Comparison of ENCODE assay signal across 22 mouse cellular contexts in the genomic region with DNA sequence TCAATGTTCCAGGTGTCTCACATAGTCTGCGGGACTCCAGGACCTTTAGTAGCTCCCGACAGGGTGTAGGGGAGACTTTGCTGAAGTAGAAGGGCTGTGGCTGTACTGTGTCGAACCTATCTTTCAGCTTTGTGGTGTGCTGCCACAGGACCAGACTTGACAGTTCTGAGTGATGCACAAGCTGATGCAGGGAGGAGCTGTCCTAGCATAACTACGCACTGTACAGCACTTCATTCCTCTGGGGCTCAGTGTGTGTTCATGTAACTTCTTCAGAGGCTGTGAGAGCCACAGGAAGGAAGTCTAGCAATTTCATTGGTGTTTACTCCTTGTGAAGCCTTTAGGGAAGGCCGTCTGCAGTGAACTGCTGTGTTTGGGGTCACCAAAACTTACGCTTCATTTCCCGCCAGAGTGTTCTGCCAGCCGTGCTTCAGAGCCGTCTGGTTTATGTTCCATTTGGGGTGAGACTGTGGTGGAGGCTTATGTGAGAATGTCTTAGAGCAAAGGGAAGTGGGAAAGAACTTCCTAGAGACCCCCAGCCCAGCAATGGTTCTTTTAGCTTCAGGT. TPM values are rescaled to one million over a fixed set of nuclear protein-coding genes. Genes with fewer than 3 reads are reported as not detected.
DNase-seq lines count a peak whose midpoint lies in the region; ATAC-seq lines count a peak whose summit lies in the region.
"Had no signal": no experiment of that assay in that cellular context is flagged by ENCODE, and none has a peak within 500 bp of the region (broad histone marks: within the 10 kb centered on the region; RNA-seq: fewer than 3 reads in every experiment).

No protein-coding gene starts in this region.

- no peaks in the 10 kb centered on the region for H3K9me3 ChIP-seq in kidney, embryonic 14.5 days (ENCODE audit: control insufficient read depth, low read length)
- H3K9me3 ChIP-seq: forebrain, embryonic 15.5 days; heart, embryonic 10.5 days; hindbrain, embryonic 15.5 days; midbrain, embryonic 15.5 days; stomach, embryonic 15.5 days had no signal

- peak; percentile 25; the same call in 1 of the 2 replicates for ATAC-seq in kidney, embryonic 14.5 days (ENCODE audit: low FRiP score, low TSS enrichment)
- ATAC-seq: forebrain, embryonic 15.5 days; midbrain, embryonic 15.5 days had no signal

- no peaks in the 10 kb centered on the region for H3K27me3 ChIP-seq in kidney, embryonic 14.5 days (ENCODE audit: control insufficient read depth, insufficient read depth, low read length)
- H3K27me3 ChIP-seq: forebrain, embryonic 15.5 days; hindbrain, embryonic 15.5 days; midbrain, embryonic 15.5 days; stomach, embryonic 15.5 days had no signal

- DNase-seq in kidney, adult 9 months = no peak
- DNase-seq in lung, postnatal 10 days = peak; percentile 7
- DNase-seq in lung, postnatal 14 days = no peak
- DNase-seq in mesoderm, embryonic 11.5 days (ENCODE audit: low read depth, low spot score) = peak; percentile 31
- no peak for DNase-seq in cerebellum, postnatal 36 days
- DNase-seq in heart, postnatal 25 days (ENCODE audit: low spot score) = no peak
- DNase-seq: adrenal gland, postnatal 14 days; B cell, adult 2 months; cerebellum, adult 18-20 months; heart, postnatal 14 days; kidney, adult 8-10 months; layer of hippocampus, postnatal 36 days; thymus, postnatal 36 days had no signal

- H3K4me1 ChIP-seq in kidney, embryonic 14.5 days (ENCODE audit: control insufficient read depth, insufficient read depth, low read length) = peaks cover 6% of the 10 kb centered on the region
- H3K4me1 ChIP-seq: forebrain, embryonic 15.5 days; hindbrain, embryonic 15.5 days; midbrain, embryonic 15.5 days had no signal

- no peak overlapping the region for H3K9ac ChIP-seq in kidney, embryonic 14.5 days (ENCODE audit: low read depth, low read length)
- H3K9ac ChIP-seq: forebrain, embryonic 15.5 days; hindbrain, embryonic 15.5 days; midbrain, embryonic 15.5 days; stomach, embryonic 15.5 days had no signal

- peaks cover 14% of the 10 kb centered on the region; the same call in 1 of the 2 replicates for H3K36me3 ChIP-seq in kidney, embryonic 14.5 days (ENCODE audit: control insufficient read depth, insufficient read depth, low read length)

- intact Hi-C loops in heart, postnatal 25 days (cut with DNase I) = no loop called here

- H3K4me2 ChIP-seq in kidney, embryonic 14.5 days (replicated peaks; ENCODE audit: low read depth, low read length) = no peak overlapping the region
- H3K4me2 ChIP-seq: forebrain, embryonic 15.5 days; hindbrain, embryonic 15.5 days; liver, embryonic 11.5 days; midbrain, embryonic 15.5 days; stomach, embryonic 15.5 days had no signal

- H3K27ac ChIP-seq in kidney, embryonic 14.5 days (ENCODE audit: low read depth, low read length) = no peak overlapping the region
- H3K27ac ChIP-seq: forebrain, embryonic 15.5 days; heart, embryonic 10.5 days; hindbrain, embryonic 15.5 days; macrophage; midbrain, embryonic 15.5 days; stomach, embryonic 15.5 days had no signal

- H3K4me3 ChIP-seq in kidney, embryonic 14.5 days (ENCODE audit: low read length) = no peak overlapping the region
- H3K4me3 ChIP-seq: erythroblast, embryonic 14.5 days; forebrain, embryonic 15.5 days; heart, embryonic 10.5 days; hindbrain, embryonic 15.5 days; midbrain, embryonic 15.5 days; stomach, embryonic 15.5 days had no signal

- WGBS in kidney, embryonic 14.5 days = 54% methylated on average over 9 of the region's 9 CpGs

RNA-seq across cellular contexts. Expression of a gene that starts 54.0 kb away (rescaled TPM):
- 43.2 and 64.7 TPM in 2 replicates for polyA plus RNA-seq in kidney, embryonic 14.5 days (2014; fragmentation: Nextera tagmentation; extraction: Ambion mirVana)
- 100 to 1,000 TPM; 105 to 113 TPM for total RNA-seq in heart, postnatal 25 days (2021)

Comparison
In these comparisons a context has a peak if more than half of its experiments do, and no peak if none do; other contexts are left out.
1. DNase-seq: peak in lung, postnatal 10 days (single experiment) and mesoderm, embryonic 11.5 days (single experiment); none in kidney, adult 9 months (single experiment), lung, postnatal 14 days (single experiment), cerebellum, postnatal 36 days (0 of 2) and heart, postnatal 25 days (single experiment).